Mouse (Mus musculus) T-helper 2 cell (primary cell): ENCODE data around the gene Bckdhb.
"Not testable (repeated sequence)": the region's sequence is repeated elsewhere in the genome, so short reads cannot be mapped to it uniquely, and the experiment has no call there.

Experiments used
- in situ Hi-C: fragments of 300-600 bp; cut with MboI, MseI; formaldehyde crosslinking; loops from one replicate; pipeline ENCODE4 v1.15.1; 2025; ENCODE audit warnings: high pct_unique_total_duplicates

The Bckdhb gene

DNA sequence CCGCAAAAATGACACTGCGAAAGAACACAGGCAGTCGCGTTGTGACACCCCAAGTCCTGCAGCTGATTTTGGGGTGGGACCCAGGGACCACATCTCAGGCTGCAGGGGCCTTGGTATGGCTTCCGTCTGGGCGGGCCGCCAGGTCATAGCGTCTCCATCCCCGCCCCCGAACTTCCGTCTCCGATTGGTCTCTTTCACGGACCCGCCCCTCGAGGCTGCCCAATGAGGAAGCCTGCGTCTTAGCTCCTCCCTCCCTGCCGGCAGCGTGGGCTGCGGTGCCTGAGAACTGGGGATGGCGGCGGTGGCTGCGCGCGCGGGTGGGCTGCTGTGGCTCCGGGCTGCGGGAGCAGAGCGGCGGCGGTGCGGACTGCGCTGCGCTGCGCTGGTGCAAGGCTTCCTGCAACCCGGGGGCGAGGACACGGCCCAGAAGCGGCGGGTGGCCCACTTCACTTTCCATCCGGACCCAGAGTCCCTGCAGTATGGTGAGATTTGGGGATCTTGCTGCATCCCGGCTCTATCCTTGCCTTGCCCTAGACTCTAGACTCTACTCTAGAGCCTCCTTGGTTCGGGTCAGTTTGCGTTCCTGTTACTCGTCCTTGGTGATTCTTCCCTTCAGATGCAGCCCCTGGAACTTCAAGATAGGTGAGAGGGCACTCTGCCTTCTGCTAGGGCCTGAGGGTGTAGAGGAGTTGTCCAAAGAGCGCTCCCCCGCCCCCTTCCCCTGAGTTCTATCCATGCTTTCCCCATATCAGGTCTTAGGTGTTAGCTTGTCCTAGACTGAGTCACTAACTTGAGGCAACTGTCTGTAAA is at the start of gene Bckdhb:
Gene Bckdhb (plus strand): TSS at position 268 of the 810 bp plus-strand sequence.
- in situ Hi-C loops = no loop called here

DNA sequence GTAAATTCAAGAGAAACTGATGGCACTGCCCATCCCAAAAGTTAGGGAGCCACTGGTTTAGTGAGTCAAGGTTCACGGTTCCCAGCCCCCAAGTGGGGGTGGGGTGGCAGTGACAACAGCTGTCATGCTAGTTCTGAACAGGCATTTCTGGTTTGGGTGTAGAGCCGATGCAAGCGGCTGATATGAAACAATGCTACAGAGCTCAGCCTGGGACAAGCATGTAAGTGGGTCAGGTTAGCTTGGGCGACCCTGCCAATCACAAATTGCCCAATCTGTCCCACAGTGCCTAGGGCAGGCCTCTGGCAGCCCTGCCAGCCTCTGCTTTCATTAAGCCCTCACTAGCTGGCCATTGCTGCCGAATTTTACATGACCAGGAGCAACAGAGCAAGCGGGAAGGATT is 42.8 kb upstream of the Bckdhb start:
- in situ Hi-C loops = no loop called here

DNA sequence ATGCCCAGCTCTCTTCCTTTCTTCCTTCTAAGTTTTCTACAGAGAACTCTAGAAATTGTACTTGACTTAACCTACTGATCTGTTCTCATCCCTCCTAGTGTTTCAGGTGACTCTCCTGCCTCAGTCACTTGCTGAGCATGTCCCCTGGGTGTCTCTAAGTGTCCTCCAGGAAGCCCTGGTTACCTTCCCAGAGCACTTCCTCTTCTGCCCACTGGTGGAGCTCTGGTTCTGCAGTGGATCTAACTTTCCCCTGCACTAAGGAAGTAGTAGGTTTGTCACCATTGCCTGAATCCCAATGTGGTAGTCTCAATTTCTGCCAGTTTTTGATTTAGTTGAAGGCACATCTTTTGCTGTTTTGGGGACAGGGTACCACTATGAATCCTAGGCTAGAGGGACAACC is 38.8 kb upstream of the Bckdhb start:
- in situ Hi-C loops = no loop called here

DNA sequence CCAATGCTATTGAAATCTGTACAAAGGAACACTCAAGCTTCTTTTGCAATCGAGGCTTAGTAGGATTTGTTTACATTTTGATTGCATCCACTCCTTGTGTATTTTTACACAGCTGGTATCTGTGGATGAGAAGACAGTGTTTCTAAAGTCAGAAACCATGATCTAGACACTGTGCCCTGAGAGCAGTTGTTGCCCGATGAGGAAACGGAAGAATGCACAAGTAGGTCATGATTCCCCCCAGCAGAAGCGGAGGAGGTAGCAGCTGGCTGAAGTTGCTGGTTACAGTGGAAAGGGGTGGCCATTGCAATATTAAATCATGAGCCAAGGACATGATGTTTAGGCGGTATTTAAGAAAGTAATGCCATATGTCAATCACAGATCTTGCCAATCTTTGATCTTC is 36.7 kb upstream of the Bckdhb start:
- in situ Hi-C loops = no loop called here

DNA sequence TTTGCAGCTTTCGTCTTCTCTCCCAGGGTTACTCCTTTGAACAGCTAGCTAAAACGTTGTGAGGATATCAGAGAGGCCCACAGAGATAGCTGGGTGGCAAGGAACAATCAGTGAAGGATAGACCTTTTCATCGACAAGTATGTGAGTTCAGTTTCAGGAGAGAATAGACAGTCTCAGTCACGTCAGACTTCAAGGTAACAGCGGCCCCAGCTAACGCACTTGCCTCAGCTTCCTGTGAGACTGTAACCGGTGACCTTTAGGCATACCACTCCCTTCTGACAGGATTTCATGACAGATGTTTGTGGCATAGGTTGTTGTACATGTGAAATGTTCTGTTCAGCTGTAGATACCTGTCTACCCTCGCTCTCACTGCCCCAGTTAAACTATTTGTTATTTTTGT is 31.9 kb upstream of the Bckdhb start:
- in situ Hi-C loops = loop anchor here (10.0 kb wide), 1 partner anchor 848 kb away; no protein-coding TSS in a partner anchor

DNA sequence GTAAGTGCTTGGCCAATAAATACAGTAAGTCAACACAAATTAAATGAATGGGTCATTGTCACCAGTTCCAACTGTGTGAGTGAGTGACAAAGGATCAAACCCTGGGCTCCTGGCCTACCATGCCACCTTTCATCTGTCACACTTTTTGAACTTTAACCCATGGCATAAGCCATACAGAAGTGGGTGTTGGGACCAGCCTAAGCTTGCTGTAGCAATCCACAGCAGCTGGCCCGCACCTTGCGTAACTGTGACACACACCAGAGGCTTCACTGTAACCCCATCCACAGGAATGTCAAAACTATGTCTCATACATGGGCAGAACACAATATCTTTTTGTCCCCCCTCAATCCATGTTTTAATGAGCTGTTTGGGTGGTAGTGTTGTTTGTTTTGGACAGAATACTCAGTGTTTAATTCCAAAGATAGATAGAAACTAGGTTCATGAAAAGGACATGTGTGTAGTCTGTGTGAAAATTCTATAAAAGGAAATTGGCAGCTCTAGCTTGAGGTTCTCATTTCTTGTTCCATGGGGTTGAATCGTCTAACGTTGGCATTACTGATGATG is 31.1 kb upstream of the Bckdhb start:
- in situ Hi-C loops = loop anchor here (10.0 kb wide), 1 partner anchor 849 kb away; no protein-coding TSS in a partner anchor

DNA sequence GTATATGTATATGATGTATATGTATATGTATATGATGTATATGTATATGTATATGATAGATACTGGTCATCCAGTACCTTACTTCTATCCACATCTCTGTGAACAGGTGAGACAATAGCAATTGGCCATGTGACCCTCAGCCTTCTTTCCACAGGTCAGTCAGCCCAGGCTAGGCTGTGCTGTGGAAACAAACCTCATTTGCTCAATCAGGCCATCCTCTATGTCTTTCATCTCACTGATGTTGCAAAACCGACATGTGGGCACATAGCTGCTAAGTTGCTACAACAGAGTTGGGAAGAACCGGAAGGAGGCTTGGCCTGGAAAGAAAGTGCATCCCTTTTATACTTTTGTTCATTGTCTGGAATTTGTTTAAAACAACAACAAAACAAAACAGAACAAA is 22.9 kb upstream of the Bckdhb start:
- in situ Hi-C loops = loop anchor here (10.0 kb wide), 1 partner anchor 97 kb away; the partner anchor contains the start of gene Elovl4

DNA sequence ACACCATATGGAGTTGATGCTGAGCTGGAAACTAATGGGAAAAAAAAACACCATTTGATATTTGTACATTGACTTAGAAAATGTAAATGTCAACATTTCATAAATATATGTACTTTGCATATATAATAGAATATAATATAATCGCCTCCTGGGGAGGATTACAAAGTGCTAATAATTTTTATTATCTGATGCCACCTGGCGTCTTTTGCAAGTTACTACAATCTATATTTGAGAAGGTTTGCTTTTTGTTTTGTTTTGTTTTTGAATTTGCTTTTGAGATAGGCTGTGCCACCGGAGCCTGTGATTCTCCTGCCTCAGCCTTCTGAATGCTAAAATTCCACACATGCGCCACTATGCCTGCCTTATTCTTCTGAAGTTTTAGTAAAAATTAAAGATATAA is 19.1 kb upstream of the Bckdhb start:
- in situ Hi-C loops = loop anchor here (10.0 kb wide), 1 partner anchor 101 kb away; the partner anchor contains the start of gene Elovl4

DNA sequence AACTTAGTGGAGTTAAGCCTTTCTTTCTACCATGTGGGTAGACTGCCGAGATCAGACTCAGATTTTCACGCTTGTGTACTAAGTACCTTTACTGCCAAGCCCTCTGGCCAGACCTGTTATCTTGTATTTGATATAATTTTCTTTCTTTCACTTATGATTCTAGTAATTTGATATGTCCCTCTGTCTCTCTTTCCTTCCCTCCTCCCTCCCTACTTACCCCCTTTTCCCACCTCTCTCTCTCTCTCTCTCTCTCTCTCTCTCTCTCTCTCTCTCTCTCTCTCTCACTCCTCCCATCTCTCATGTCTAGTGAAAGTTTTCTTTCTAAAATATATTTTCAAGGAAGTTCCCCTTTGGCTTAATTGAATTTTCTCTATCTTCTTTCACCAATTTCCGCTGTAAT is 17.9 kb upstream of the Bckdhb start:
- in situ Hi-C loops = loop anchor here (10.0 kb wide), 1 partner anchor 102 kb away; the partner anchor contains the start of gene Elovl4

DNA sequence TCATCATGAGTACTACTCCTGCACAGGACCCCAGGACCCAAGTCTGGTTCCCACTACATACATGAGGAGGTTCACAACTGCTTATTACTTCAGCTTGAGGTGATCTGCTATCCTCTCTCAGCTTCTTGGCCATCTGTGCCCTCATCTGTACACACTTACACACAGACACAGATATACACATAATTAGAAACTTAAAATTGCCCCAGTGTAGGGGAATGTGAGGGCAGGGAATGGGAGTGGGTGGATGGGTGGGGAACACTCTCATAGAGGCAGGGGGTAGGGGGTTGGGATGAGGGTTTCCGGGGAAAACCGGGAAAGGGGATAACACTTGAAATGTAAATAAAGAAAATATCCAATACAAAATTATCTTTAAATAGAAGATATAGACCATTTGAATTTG is 15.1 kb upstream of the Bckdhb start:
- in situ Hi-C loops = loop anchor here (10.0 kb wide), 1 partner anchor 105 kb away; the partner anchor contains the start of gene Elovl4

DNA sequence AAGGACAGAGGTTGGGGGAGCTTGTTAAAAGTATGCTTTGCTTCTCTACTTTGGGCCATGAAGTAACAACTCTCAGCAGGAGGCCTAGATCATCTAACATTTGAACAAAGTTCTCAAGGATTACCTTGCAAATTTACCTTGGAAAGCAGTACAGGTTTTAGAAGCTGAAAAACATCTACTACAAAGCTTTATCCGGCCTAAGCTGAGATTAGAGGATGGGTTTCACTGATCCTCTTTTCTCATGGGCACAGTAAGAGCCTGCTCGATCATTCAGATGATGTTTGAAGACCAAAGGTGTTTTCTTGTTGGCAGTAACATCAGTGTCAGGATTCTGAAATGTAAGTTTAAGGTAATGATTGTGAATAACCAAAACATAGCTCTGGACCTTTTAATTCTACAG is 14.0 kb upstream of the Bckdhb start:
- in situ Hi-C loops = no loop called here

DNA sequence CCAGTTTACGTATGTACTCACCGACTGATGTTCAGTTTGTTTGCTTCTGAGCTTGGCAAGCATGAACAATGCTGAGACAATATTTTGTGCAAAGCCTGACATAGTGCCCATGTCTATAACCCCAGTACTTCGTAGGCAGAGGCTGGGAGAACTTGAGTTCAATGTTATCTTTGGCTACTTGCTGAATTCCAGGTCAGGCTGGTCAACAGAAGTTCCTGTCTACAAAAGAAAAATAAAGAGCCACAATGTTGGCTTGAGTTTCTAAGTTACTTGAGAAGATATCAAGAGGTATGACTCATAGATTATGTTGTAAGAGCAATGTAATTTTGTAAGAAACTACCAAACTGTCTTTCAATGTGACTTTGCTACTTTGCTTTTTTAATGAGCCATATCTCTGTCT is 2.9 kb upstream of the Bckdhb start:
- in situ Hi-C loops = no loop called here

DNA sequence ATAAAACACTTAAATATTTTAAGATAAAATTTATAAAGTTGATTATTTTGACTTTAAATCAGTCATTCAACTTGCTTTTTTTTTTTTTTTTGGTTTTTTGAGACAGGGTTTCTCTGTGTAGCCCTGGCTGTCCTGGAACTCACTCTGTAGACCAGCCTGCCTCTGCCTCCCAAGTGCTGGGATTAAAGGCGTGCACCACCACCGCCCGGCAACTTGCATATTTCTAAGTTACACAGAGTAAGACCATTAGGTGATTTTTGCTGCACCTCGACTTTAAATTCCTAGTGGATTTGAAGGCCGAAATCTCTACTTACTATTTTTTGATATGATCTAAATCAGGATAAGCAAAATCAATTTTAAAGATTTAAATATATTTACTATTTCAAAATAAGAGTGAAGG is 589 bp upstream of the Bckdhb start:
- in situ Hi-C loops = no loop called here

DNA sequence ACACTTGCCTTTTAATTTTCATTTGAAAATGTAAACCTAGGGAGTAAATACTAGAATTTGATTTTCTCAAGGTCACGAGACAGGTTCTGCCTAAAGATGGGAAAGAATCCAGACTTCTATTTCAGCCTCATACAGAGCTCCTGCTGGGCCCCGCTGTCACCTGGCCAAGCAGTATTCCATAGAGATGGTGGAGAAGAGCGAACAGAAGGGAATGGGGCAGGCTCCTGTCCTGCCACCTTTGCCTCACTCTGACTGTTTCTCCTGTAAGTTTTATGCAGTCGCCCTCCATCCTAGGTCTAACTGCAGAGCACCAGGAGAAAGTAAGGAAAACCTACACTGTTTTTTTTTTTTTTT is 720 bp downstream of the Bckdhb start:
- in situ Hi-C loops = no loop called here

DNA sequence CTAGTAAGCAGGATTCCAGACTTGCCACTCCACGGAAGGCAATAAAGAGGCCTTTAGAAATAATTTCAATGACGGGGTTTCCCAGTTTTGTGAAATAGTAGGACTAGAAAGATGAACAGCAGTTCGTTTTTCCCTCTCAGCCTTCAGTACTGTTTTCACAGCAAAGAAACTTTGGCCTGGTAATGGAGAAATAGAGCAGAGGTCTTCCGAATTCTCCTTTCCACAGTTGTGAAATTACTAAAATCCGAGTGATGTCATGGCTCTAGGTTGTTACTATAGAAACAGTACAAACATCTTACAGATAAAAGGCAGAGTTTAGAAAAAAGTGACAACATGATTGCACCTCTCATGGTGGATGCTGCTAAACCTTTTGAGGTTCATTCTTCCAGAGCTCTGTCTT is 1.4 kb downstream of the Bckdhb start:
- in situ Hi-C loops = no loop called here

DNA sequence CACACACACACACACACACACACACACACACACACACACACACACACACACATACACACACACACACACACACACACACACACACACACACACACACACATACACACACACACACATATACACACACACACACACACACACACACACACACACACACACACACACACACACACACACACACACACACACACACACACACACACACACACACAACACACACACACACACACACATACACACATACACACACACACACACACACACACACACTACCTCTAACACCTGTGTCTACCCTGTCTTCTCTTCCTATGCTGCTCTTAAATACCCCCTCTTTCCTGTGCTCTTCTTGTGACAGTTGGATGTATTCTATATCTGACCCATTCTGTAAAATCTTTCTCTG is 14.6 kb downstream of the Bckdhb start:
- in situ Hi-C loops = not testable (repeated sequence)

DNA sequence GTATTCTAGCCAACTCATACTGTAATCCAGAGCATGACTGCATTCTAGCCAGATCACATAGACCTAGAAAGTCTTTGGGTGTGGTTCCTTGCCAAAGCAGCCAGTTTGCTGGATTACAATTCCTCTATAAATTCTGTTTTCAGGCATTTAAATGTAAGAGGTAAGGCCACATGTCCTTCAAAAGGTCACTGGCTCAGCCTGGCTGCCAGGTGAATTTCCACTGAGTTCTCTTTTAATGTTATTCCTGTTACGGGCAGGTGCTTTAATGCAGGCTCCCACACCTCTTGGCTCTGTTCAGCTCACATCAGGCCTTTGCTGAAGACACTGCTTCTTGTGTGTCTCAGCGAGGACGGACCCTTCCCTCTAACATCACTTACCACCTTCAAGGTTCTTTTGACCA is 15.1 kb downstream of the Bckdhb start:
- in situ Hi-C loops = no loop called here

DNA sequence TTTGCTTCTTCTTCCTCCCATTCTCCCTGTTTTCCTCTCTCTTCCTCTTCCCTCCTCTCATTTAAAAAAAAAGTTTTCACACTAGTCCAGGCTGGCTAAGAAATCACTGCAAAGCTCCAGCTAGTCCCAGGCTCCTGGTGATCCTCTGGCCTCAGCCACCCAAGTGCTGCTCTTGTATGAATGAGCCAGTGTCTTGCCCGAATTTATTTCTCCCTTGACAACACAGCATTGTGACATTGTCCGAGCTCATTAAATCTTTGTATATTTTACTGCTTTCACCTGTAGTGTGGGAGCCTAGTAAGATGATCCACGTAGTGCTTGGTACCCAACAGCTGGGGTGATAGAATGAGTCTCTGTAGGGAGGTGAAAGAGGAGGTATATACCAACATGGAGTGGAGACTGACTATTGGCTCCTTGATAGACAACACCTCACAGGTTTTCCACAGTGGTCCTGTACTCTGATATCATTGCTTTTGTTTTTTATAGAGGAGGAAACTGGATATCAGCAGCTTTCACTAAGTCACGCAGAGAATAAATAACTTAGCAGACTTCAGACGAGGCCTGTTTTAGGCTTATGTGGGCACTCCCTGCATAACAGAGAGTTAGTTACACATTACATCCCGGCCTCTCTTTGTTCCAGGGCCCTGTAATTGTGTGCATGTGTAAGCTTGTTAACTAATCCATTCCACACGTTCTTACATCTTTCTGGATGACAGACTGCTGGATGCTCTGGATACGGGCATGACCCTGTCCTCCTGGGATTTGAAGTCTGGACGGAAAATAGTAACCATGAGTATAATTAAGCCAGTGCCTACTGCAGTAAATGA is 15.8 kb downstream of the Bckdhb start:
- in situ Hi-C loops = no loop called here

DNA sequence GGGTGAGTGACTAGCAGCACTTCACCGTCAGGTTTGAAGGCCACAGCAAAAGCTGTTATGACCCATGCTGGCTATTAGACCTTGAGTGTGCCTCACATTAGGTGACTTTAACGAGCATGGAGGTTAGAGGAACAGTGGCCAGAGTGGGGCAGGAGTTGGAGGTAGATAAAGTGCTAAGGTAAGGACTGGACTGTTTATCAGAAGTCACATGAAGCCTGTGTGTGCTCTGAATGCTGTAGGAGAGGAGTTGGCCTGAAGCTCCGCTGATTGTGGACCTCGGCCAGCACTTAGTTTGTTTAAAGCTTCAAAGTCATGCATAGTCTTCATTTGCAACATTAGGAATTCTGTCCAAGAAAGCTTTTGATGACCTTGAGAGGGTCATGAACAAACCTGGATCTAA is 26.4 kb downstream of the Bckdhb start:
- in situ Hi-C loops = loop anchor here (25.0 kb wide), 1 partner anchor 1061 kb away; no protein-coding TSS in a partner anchor

DNA sequence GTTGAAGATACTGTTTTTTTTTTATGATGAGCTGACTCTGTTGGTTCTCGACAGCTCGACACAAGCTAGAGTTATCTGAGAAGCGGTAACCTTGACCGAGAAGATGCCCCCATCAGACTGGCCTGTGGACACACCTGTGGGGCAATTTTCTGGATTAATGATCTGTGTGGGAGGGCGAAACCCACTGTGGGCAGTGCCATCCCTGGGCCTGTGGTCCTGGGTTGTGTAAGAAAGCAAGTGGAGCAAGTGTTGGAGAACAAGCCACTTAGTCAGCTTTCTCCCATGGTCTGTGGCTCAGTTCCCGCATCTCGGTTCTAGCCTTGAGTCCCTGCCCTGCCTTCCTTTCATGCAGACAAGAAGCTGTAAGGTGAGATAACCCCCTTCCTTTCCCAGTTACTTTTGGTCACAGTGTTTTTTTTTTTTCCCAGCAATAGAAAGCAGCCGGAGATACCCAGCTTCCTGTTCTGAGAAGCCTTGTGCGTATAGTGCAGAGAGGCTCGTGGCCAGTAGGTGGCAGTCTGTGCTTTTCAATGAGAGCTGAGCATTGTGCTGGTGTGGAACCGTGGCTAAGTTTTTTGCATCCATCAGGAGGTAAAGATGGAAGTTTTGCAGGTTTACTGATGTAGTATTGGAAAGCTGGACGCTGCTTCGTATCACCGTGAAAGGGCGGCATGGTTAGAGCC is 31.8 kb downstream of the Bckdhb start:
- in situ Hi-C loops = loop anchor here (25.0 kb wide), 1 partner anchor 1056 kb away; no protein-coding TSS in a partner anchor
